18 mouse cellular contexts compared by ENCODE assay signal in genomic region chr13:84905994-84906393, GRCm38 (mm10).
DNase-seq lines count a peak whose midpoint lies in the region; ATAC-seq and TF ChIP-seq lines count a peak whose summit lies in the region.
"Had no signal": no experiment of that assay in that cellular context is flagged by ENCODE, and none has a peak within 500 bp of the region (broad histone marks: within the 10 kb centered on the region; RNA-seq: fewer than 3 reads in every experiment).

No protein-coding gene starts in this region.

- peak overlapping the region; percentile 45 for H3K4me2 ChIP-seq in forebrain, embryonic 16.5 days (ENCODE audit: low read length)
- H3K4me2 ChIP-seq in midbrain, embryonic 13.5 days (replicated peaks), result peak overlapping the region; percentile 29; the same call in 1 of the 2 replicates
- H3K4me2 ChIP-seq: embryonic facial prominence, embryonic 15.5 days; heart, embryonic 13.5 days; liver, embryonic 11.5 days; lung, embryonic 14.5 days had no signal

- H3K36me3 ChIP-seq in forebrain, embryonic 16.5 days (ENCODE audit: control insufficient read depth, insufficient read depth), result no peaks in the 10 kb centered on the region
- H3K36me3 ChIP-seq in midbrain, embryonic 13.5 days, result no peaks in the 10 kb centered on the region
- H3K36me3 ChIP-seq in kidney, adult 2 months (ENCODE audit: control insufficient read depth, insufficient read depth, low read length), result no peaks in the 10 kb centered on the region
- H3K36me3 ChIP-seq: embryonic facial prominence, embryonic 15.5 days; heart, embryonic 13.5 days had no signal

- peak overlapping the region; percentile 50; the same call in 1 of the 2 replicates for H3K27ac ChIP-seq in left cerebral cortex, adult 2 months
- H3K27ac ChIP-seq in forebrain, embryonic 16.5 days (ENCODE audit: low read length), result peak overlapping the region; percentile 83
- H3K27ac ChIP-seq in midbrain, embryonic 13.5 days, result peak overlapping the region; percentile 70
- H3K27ac ChIP-seq in kidney, adult 2 months (ENCODE audit: insufficient read depth, low read depth, low read length), result no peak overlapping the region
- H3K27ac ChIP-seq: embryonic facial prominence, embryonic 15.5 days; heart, embryonic 13.5 days had no signal

- no peaks in the 10 kb centered on the region for H3K4me1 ChIP-seq in forebrain, embryonic 16.5 days (replicated peaks; ENCODE audit: control insufficient read depth, insufficient read depth, low read length)
- no peaks in the 10 kb centered on the region for H3K4me1 ChIP-seq in midbrain, embryonic 13.5 days (replicated peaks)
- no peaks in the 10 kb centered on the region for H3K4me1 ChIP-seq in kidney, adult 2 months (ENCODE audit: control insufficient read depth, insufficient read depth, low read length)
- H3K4me1 ChIP-seq: embryonic facial prominence, embryonic 15.5 days; heart, embryonic 13.5 days had no signal

- no peak for TF ChIP-seq POLR2A in kidney, adult 2 months (IDR thresholded peaks at IDR 0.05; ENCODE audit: low read depth, low read length)

- WGBS in forebrain, embryonic 16.5 days, result 17% methylated on average over 3 of the region's 3 CpGs
- 37% methylated on average over 3 of the region's 3 CpGs for WGBS in midbrain, embryonic 13.5 days
- 58% methylated on average over 3 of the region's 3 CpGs for WGBS in kidney, adult 2 months

- H3K27me3 ChIP-seq in forebrain, embryonic 16.5 days (replicated peaks; ENCODE audit: control insufficient read depth, insufficient read depth, low read length), result no peaks in the 10 kb centered on the region
- no peaks in the 10 kb centered on the region for H3K27me3 ChIP-seq in midbrain, embryonic 13.5 days
- H3K27me3 ChIP-seq in kidney, adult 2 months (replicated peaks; ENCODE audit: control insufficient read depth, insufficient read depth, low read length), result no peaks in the 10 kb centered on the region
- H3K27me3 ChIP-seq: embryonic facial prominence, embryonic 15.5 days; heart, embryonic 13.5 days; Patski had no signal

- H3K9me3 ChIP-seq in forebrain, embryonic 16.5 days (ENCODE audit: control insufficient read depth, low read length), result no peaks in the 10 kb centered on the region
- no peaks in the 10 kb centered on the region for H3K9me3 ChIP-seq in midbrain, embryonic 13.5 days
- H3K9me3 ChIP-seq: embryonic facial prominence, embryonic 15.5 days; heart, embryonic 13.5 days had no signal

- ATAC-seq in forebrain, embryonic 16.5 days, result peak; percentile 87
- peak; percentile 89 for ATAC-seq in midbrain, embryonic 13.5 days
- ATAC-seq: Patski had no signal

- no peak for TF ChIP-seq CTCF in left cerebral cortex, adult 2 months (IDR thresholded peaks at IDR 0.05)
- TF ChIP-seq CTCF in kidney, adult 2 months (conservative IDR thresholded peaks at IDR 0.05; ENCODE audit: insufficient read depth, insufficient read length, low read depth, low read length), result no peak

- no peak for DNase-seq in left cerebral cortex, adult 2 months (ENCODE audit: extremely low spot score in 1 of 2, low spot score in 2 of 2)
- DNase-seq in left cerebral cortex, postnatal 36 days (ENCODE audit: low spot score in 2 of 2), result no peak
- DNase-seq in telencephalon, adult 2 months (ENCODE audit: low read depth, low spot score), result peak; percentile 8
- no peak for DNase-seq in cerebellum, adult 9-10 months
- DNase-seq in kidney, adult 2 months, result no peak
- DNase-seq: cerebellum, adult 2 months; gastrocnemius, postnatal 36 days; kidney, adult 18-20 months; kidney, postnatal 36 days; left cerebral cortex, postnatal 4 days; lung, embryonic 14.5 days; thymus, postnatal 25 days had no signal

- intact Hi-C loops in left cerebral cortex, adult 2 months (cut with DNase I), result no loop called here
- intact Hi-C loops in left cerebral cortex, postnatal 36 days (cut with DNase I), result no loop called here

- H3K4me3 ChIP-seq in left cerebral cortex, adult 2 months, result peak overlapping the region; percentile 45; the same call in 1 of the 2 replicates
- H3K4me3 ChIP-seq in forebrain, embryonic 16.5 days (replicated peaks; ENCODE audit: low read length), result peak overlapping the region; percentile 34
- H3K4me3 ChIP-seq in midbrain, embryonic 13.5 days (replicated peaks), result peak overlapping the region; percentile 16; the same call in 1 of the 2 replicates
- no peak overlapping the region for H3K4me3 ChIP-seq in kidney, adult 2 months (ENCODE audit: insufficient read depth, low read depth, low read length)
- H3K4me3 ChIP-seq: embryonic facial prominence, embryonic 15.5 days; heart, embryonic 13.5 days had no signal

- H3K9ac ChIP-seq in forebrain, embryonic 16.5 days (replicated peaks; ENCODE audit: low read depth, low read length), result no peak overlapping the region
- H3K9ac ChIP-seq in midbrain, embryonic 13.5 days (replicated peaks), result no peak overlapping the region
- H3K9ac ChIP-seq: embryonic facial prominence, embryonic 15.5 days; heart, embryonic 13.5 days; lung, embryonic 14.5 days had no signal
